Mouse (Mus musculus) intestine, postnatal 0 days (tissue): Measurements from ENCODE around the gene Eif3m. TPM values are rescaled to one million over a fixed set of nuclear protein-coding genes. Genes with fewer than 3 reads are reported as not detected.

Source experiments
- ATAC-seq: fragments of 200-750 bp; cut with Nextera tagmentation; 2 replicates; pipeline ENCODE4 v1.8.0; 2017; ENCODE audit warnings: mild to moderate bottlenecking, moderate TSS enrichment, moderate library complexity
- H3K27ac ChIP-seq: fragments of 300-500 bp; sonication (generic); 2 replicates; pipeline ENCODE4 v1.5.1; 2014; ENCODE audit warnings: mild to moderate bottlenecking, low read depth, low read length, moderate library complexity
- H3K27me3 ChIP-seq: fragments of 300-500 bp; sonication (generic); replicated peaks from 2 replicates; pipeline ENCODE4 v1.6.1; 2014; ENCODE audit warnings: low read length, mixed read lengths; ENCODE audit not compliant: control insufficient read depth, insufficient read depth
- H3K36me3 ChIP-seq: fragments of 300-500 bp; sonication (generic); 2 replicates; pipeline ENCODE4 v1.6.1; 2014; ENCODE audit warnings: mild to moderate bottlenecking, moderate library complexity; ENCODE audit not compliant: control insufficient read depth, insufficient read depth
- H3K4me1 ChIP-seq: fragments of 300-500 bp; sonication (generic); replicated peaks from 2 replicates; pipeline ENCODE4 v1.6.1; 2014; ENCODE audit warnings: antibody characterized with exemption, low read length, mixed read lengths; ENCODE audit not compliant: control insufficient read depth, insufficient read depth
- H3K4me2 ChIP-seq: fragments of 300-500 bp; sonication (generic); replicated peaks from 2 replicates; pipeline ENCODE4 v1.6.1; 2014; ENCODE audit warnings: low read depth, mild to moderate bottlenecking, moderate library complexity
- H3K4me3 ChIP-seq: fragments of 300-500 bp; sonication (generic); 2 replicates; pipeline ENCODE4 v1.5.1; 2014; ENCODE audit warnings: low read depth, low read length
- H3K9ac ChIP-seq: fragments of 300-500 bp; sonication (generic); 2 replicates; pipeline ENCODE4 v1.6.1; 2014; ENCODE audit warnings: mild to moderate bottlenecking, low read depth, low read length
- H3K9me3 ChIP-seq: fragments of 300-500 bp; sonication (generic); 2 replicates; pipeline ENCODE4 v1.6.1; 2016; ENCODE audit warnings: mixed run types; ENCODE audit not compliant: control insufficient read depth
- CTCF ChIP-seq: sonication (generic); IDR thresholded peaks from 2 replicates; pipeline ENCODE4 v1.5.1; 2016; ENCODE audit warnings: low read depth, mild to moderate bottlenecking, control low read depth, antibody characterized with exemption, moderate library complexity
- WGBS: fragments of 180-500 bp; shearing (Covaris S2); extraction: QIAGEN DNeasy Blood & Tissue Kit; methylation state at CpG from one replicate; pipeline ENCODE4 v1.1.7; 2014; 5-methylcytosine and 5-hydroxymethylcytosine counted together
- polyA plus RNA-seq: library from polyadenylated mRNA; unstranded; fragments of >200 nt; fragmentation: Nextera tagmentation; extraction: Ambion mirVana; gene quantifications from 2 replicates; pipeline ENCODE4 v1.2.1, GENCODE M21; 2015

Gene Eif3m
- polyA plus RNA-seq, 1 experiment from 2014 or later = 141 TPM

DNA sequence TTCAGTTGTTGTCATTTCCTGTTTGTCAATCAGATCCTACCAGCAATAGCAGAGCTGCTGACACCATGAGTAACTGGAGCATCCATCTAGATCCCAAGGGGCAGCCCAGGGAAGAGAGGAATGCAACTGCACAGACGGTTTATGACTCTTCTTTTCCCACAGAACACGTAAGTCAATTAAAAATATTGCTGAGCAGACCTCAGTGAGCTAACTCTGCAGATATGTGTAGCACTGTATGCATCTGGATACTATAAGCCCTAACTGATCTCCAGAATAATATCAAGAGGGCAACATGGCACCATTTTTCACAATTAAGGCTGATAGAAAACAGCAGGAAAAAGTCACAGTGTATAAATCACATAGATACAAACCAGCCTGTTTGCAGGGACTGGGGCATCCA, 22.4 kb downstream of the Eif3m start:
- peaks cover 16% of the 10 kb centered on the region for H3K36me3 ChIP-seq
- no peak overlapping the region for H3K4me2 ChIP-seq
- H3K4me1 ChIP-seq = no peaks in the 10 kb centered on the region
- H3K9me3 ChIP-seq = no peaks in the 10 kb centered on the region
- no peak overlapping the region for H3K9ac ChIP-seq
- no peaks in the 10 kb centered on the region for H3K27me3 ChIP-seq
- 54% methylated on average over 2 of the region's 2 CpGs for WGBS
- no peak for TF ChIP-seq CTCF
- H3K4me3 ChIP-seq = no peak overlapping the region
- no peak overlapping the region for H3K27ac ChIP-seq
- no peak for ATAC-seq

DNA sequence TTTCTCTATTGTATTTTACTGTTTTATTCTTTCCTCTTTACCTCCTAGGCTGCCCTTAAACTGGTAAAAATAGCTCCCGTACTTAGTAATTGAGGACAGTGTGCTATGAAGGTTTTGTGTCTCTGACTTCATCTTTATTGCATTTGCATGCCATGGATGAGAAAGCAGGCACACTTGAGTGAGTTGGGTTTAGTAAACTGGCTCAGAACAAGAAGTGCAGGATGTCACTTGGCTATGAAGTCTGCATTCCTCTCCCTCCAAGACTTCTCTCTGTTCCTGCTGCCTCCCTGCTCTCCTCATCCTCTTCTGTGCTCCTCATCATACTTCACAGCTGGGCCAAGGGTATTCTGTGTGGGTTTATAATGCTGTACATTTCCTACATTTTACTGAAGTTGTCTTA, 27.9 kb downstream of the Eif3m start:
- no peaks in the 10 kb centered on the region for H3K36me3 ChIP-seq
- TF ChIP-seq CTCF = no peak
- H3K27ac ChIP-seq = no peak overlapping the region
- whole genome bisulfite sequencing = 90% methylated on average over 1 of the region's 1 CpGs
- H3K4me3 ChIP-seq = no peak overlapping the region
- no peak overlapping the region for H3K9ac ChIP-seq
- no peaks in the 10 kb centered on the region for H3K4me1 ChIP-seq
- no peaks in the 10 kb centered on the region for H3K27me3 ChIP-seq
- no peak for ATAC-seq
- no peaks in the 10 kb centered on the region for H3K9me3 ChIP-seq
- no peak overlapping the region for H3K4me2 ChIP-seq

DNA sequence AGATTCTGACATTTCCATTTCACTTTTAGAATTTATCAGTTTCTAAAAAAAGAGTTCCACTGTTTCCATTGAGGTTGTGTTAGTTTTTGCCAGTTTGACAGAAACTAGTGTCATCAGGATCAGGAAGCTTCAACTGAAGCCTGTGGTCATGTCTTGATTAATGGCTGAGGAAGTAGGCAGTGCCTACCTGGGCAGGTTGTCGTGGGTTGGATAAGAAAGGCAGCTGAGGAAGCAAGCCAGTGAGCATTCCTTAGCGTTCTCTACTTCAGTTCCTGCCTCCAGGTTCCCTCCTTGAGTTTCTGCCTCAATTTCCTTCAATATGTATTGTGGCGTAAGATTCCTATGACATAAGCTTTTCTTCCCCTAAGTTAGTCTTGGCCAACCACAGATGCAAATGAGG, 31.1 kb downstream of the Eif3m start:
- 51% methylated on average over 3 of the region's 3 CpGs for WGBS
- Histone ChIP-seq H3K9me3 (no peaks in the 10 kb centered on the region), H3K27me3 (no peaks in the 10 kb centered on the region)

DNA sequence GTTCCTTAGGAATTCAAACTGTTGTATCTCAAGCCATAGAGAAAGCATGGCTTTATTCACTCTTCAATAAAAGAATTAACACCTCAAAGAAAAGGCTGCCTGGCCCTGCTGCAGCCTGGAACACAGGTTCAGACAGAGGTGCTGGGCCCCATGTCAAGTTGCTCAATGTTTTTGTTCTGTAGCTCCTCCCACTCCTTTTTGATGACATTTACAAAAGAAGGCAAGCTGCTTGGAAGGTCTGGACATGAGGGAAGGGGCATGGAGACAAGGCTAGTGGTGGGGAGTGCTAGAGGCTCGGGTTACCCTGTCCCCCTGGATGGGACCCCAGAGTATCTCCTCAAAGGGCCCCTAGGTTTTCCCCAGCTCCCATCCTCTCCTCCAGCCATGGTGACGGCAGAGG, 35.2 kb downstream of the Eif3m start:
- H3K9me3 ChIP-seq = no peaks in the 10 kb centered on the region
- no peak overlapping the region for H3K9ac ChIP-seq
- no peaks in the 10 kb centered on the region for H3K27me3 ChIP-seq
- TF ChIP-seq CTCF = no peak
- no peak overlapping the region for H3K4me2 ChIP-seq
- H3K36me3 ChIP-seq = no peaks in the 10 kb centered on the region
- no peak for ATAC-seq
- WGBS = 39% methylated on average over 2 of the region's 2 CpGs
- no peaks in the 10 kb centered on the region for H3K4me1 ChIP-seq
- H3K27ac ChIP-seq = no peak overlapping the region
- H3K4me3 ChIP-seq = no peak overlapping the region

More for the DNA sequence above, 31.1 kb downstream of the Eif3m start:
- no peak for TF ChIP-seq CTCF
- no peak for ATAC-seq
- no peak overlapping the region for H3K9ac ChIP-seq
- no peak overlapping the region for H3K4me2 ChIP-seq
- H3K36me3 ChIP-seq = no peaks in the 10 kb centered on the region
- H3K27ac ChIP-seq = no peak overlapping the region
- H3K4me3 ChIP-seq = no peak overlapping the region
- no peaks in the 10 kb centered on the region for H3K4me1 ChIP-seq

DNA sequence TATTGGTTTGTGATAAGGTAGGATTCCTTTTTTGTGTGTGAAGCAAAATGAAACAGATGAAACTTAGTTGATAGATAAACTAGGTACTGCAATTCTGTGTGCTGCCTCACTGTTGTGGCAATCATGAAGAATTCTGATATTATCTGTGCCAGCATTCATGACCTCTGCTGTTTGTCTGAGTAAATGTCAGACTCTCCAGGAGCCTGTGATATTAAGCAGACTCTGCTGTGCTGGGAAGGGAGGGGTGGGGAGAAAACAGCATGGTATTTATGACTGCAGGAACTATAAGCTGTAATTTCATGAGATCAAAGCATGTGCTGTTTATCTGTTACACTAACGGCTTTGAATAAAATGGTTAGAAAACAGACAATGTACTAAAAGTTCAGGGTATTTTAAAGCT, 52.4 kb downstream of the Eif3m start:
- ATAC-seq = no peak
- no peak for TF ChIP-seq CTCF
- WGBS = 4% methylated on average over 1 of the region's 1 CpGs

More for the DNA sequence above, 52.4 kb downstream of the Eif3m start:
- no peak overlapping the region for H3K4me3 ChIP-seq
- H3K27ac ChIP-seq = no peak overlapping the region
- H3K4me1 ChIP-seq = no peaks in the 10 kb centered on the region
- H3K9me3 ChIP-seq = no peaks in the 10 kb centered on the region
- no peaks in the 10 kb centered on the region for H3K27me3 ChIP-seq
- no peak overlapping the region for H3K9ac ChIP-seq
- no peaks in the 10 kb centered on the region for H3K36me3 ChIP-seq
- no peak overlapping the region for H3K4me2 ChIP-seq

Other genes with a start within 250 kb of the Eif3m start
- 2.7 and 3.0 TPM in 2 replicates for gene Qser1, start 200.3 kb downstream of the Eif3m start, polyA plus RNA-seq
- 0.48 and 0.76 TPM in 2 replicates for gene Prrg4, start 167.2 kb downstream of the Eif3m start, polyA plus RNA-seq
- gene Ccdc73, start 149.3 kb downstream of the Eif3m start, polyA plus RNA-seq = 4.8 and 6.1 TPM in 2 replicates
- not detected in 2 replicates for gene Gm11060, start 74.9 kb upstream of the Eif3m start, polyA plus RNA-seq
- gene Wt1, start 109.4 kb upstream of the Eif3m start, polyA plus RNA-seq = 3.9 TPM in 2 replicates
- gene Them7, start 207.2 kb upstream of the Eif3m start, polyA plus RNA-seq = 0.26 and 0.55 TPM in 2 replicates